7 mouse cellular contexts compared by ENCODE assay signal in the genomic region with DNA sequence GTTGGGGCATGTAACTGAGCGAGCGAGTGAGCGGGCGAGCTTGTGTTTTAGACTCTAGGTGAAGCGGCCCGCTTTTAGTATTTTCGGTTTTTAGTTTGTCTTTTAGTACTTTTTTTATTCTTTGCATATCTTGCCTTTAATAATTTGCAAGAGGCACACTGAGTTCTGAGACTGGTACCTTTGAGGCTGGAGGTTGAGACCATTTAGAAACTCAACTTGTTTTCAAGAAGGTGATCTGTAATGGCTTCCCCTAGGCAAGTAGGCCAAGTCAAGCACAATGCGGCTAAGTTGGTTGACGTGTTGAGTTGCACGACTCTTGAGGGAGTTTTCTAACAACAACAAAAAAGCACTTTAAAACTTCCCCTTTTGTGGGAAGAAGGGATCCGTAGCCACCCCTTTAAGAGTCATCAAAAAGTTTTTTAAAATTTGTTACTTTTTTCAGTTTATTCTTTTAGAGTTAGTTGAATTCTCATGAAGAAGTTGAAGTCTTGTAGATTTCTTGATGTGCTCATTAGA. TPM values are rescaled to one million over a fixed set of nuclear protein-coding genes. Genes with fewer than 3 reads are reported as not detected.
DNase-seq lines count a peak whose midpoint lies in the region; ATAC-seq and TF ChIP-seq lines count a peak whose summit lies in the region.

No protein-coding gene starts in this region.

- DNase-seq in limb, embryonic 14.5 days (ENCODE audit: low spot score), result peak; percentile 24
- peak; percentile 20 to 40 for DNase-seq in natural killer cell, adult 2 months (ENCODE audit: low spot score in 2 of 2)
- no peak for DNase-seq in left cerebral cortex, adult 18-20 months (ENCODE audit: low spot score in 2 of 2)

- no peak for TF ChIP-seq POLR2A in limb, embryonic 14.5 days (IDR thresholded peaks at IDR 0.05; ENCODE audit: borderline replicate concordance, extremely low read depth, insufficient read depth, insufficient read length)

- peak overlapping the region; percentile 68 for H3K4me3 ChIP-seq in C2C12 (ENCODE audit: insufficient read depth, poor library complexity, severe bottlenecking)
- H3K4me3 ChIP-seq in E14TG2a.4 (replicated peaks; ENCODE audit: low read length), result peak overlapping the region; percentile 93
- peak overlapping the region; percentile 80 for H3K4me3 ChIP-seq in forebrain, embryonic 13.5 days
- H3K4me3 ChIP-seq in limb, embryonic 14.5 days (replicated peaks; ENCODE audit: low read length), result peak overlapping the region; percentile 95

- peak overlapping the region; percentile 69 for H3K4me2 ChIP-seq in forebrain, embryonic 13.5 days
- H3K4me2 ChIP-seq in limb, embryonic 14.5 days (replicated peaks; ENCODE audit: low read depth, low read length, severe bottlenecking), result peak overlapping the region; percentile 42

- no peaks in the 10 kb centered on the region for H3K9me3 ChIP-seq in E14TG2a.4 (ENCODE audit: low read length)
- H3K9me3 ChIP-seq in forebrain, embryonic 13.5 days (replicated peaks), result no peaks in the 10 kb centered on the region
- H3K9me3 ChIP-seq in limb, embryonic 14.5 days (ENCODE audit: control insufficient read depth, low read length), result no peaks in the 10 kb centered on the region

- H3K36me3 ChIP-seq in C2C12 (ENCODE audit: control insufficient read depth, insufficient read depth) (peaks cover 31% of the 10 kb centered on the region), E14TG2a.4 (ENCODE audit: insufficient read depth, low read length) (peaks cover 40% of the 10 kb centered on the region)
- peaks cover 34% of the 10 kb centered on the region for H3K36me3 ChIP-seq in forebrain, embryonic 13.5 days (ENCODE audit: poor library complexity, severe bottlenecking)
- peaks cover 39% of the 10 kb centered on the region for H3K36me3 ChIP-seq in limb, embryonic 14.5 days (ENCODE audit: control insufficient read depth, insufficient read depth, low read length)

- H3K4me1 ChIP-seq in E14TG2a.4 (replicated peaks; ENCODE audit: low read depth, low read length), result peaks cover 74% of the 10 kb centered on the region
- H3K4me1 ChIP-seq in forebrain, embryonic 13.5 days, result peaks cover 18% of the 10 kb centered on the region
- peaks cover 15% of the 10 kb centered on the region for H3K4me1 ChIP-seq in limb, embryonic 14.5 days (ENCODE audit: control insufficient read depth, insufficient read depth, low read length)

- WGBS in forebrain, embryonic 13.5 days, result under 1% methylated on average over 11 of the region's 11 CpGs
- WGBS in limb, embryonic 14.5 days, result 7% methylated on average over 11 of the region's 11 CpGs

- peak overlapping the region; percentile 87; the same call in 1 of the 2 replicates for H3K27ac ChIP-seq in forebrain, embryonic 13.5 days
- peak overlapping the region; percentile 98 for H3K27ac ChIP-seq in limb, embryonic 14.5 days (replicated peaks; ENCODE audit: low read depth, low read length)

- H3K79me3 ChIP-seq in C2C12 (ENCODE audit: low read depth), result peaks cover 49% of the 10 kb centered on the region

- TF ChIP-seq CTCF in C2C12 (IDR thresholded peaks at IDR 0.05; ENCODE audit: control insufficient read depth, insufficient read depth, insufficient read length), result no peak
- no peak for TF ChIP-seq CTCF in E14TG2a.4 (conservative IDR thresholded peaks at IDR 0.05; ENCODE audit: low read length)

- H3K27me3 ChIP-seq in C2C12 (ENCODE audit: control insufficient read depth, insufficient read depth, insufficient read length), result no peaks in the 10 kb centered on the region
- H3K27me3 ChIP-seq in E14TG2a.4 (ENCODE audit: insufficient read depth, low read length), result peaks cover 3% of the 10 kb centered on the region
- no peaks in the 10 kb centered on the region for H3K27me3 ChIP-seq in forebrain, embryonic 13.5 days
- no peaks in the 10 kb centered on the region for H3K27me3 ChIP-seq in limb, embryonic 14.5 days (ENCODE audit: control insufficient read depth, insufficient read depth, low read length)

- peak overlapping the region; percentile 89 for H3ac ChIP-seq in C2C12 (ENCODE audit: control insufficient read depth, insufficient read length, low read depth)

- H3K79me2 ChIP-seq in C2C12 (ENCODE audit: control insufficient read depth, insufficient read depth), result peaks cover 61% of the 10 kb centered on the region

- peak overlapping the region; percentile 85 for H3K9ac ChIP-seq in forebrain, embryonic 13.5 days
- peak overlapping the region; percentile 96 for H3K9ac ChIP-seq in limb, embryonic 14.5 days (ENCODE audit: low read depth, low read length, severe bottlenecking)

- ATAC-seq in forebrain, embryonic 13.5 days, result no peak
- ATAC-seq in limb, embryonic 14.5 days (ENCODE audit: low FRiP score, low read depth), result no peak
- no peak for ATAC-seq in megakaryocyte-erythroid progenitor cell, adult 5-6 weeks (replicated peaks; ENCODE audit: low FRiP score, low TSS enrichment, poor library complexity, severe bottlenecking)

TF ChIP-seq in C2C12, 6 proteins besides CTCF, POLR2A, EP300 and RAD21:
- TF ChIP-seq MYOG (IDR thresholded peaks at IDR 0.05; ENCODE audit: control insufficient read depth, extremely low read depth, insufficient read length) (no peak), USF1 (IDR thresholded peaks at IDR 0.05; ENCODE audit: low read depth) (no peak), MAX (IDR thresholded peaks at IDR 0.05) (no peak), MYOD1 (IDR thresholded peaks at IDR 0.05; ENCODE audit: control insufficient read depth, insufficient read length, low read depth) (no peak), FOSL1 (IDR thresholded peaks at IDR 0.05; ENCODE audit: insufficient read depth, low read length, poor library complexity, severe bottlenecking) (no peak), CEBPB (IDR thresholded peaks at IDR 0.05; ENCODE audit: low read depth) (no peak)

RNA-seq across cellular contexts. Expression of a gene that starts 1.7 kb away (rescaled TPM):
- polyA plus RNA-seq in C2C12 (2012; fragmentation: generic; extraction: Trizol), result 7.1 TPM
- polyA plus RNA-seq in forebrain, embryonic 13.5 days (2015; fragmentation: Nextera tagmentation; extraction: Ambion mirVana), result 11.1 and 13.1 TPM in 2 replicates
- 27.9 and 28.2 TPM in 2 replicates for polyA plus RNA-seq in limb, embryonic 14.5 days (2012; rRNA removed)
- polyA plus RNA-seq in limb, embryonic 14.5 days (2014; fragmentation: Nextera tagmentation; extraction: Ambion mirVana), result 47.0 and 58.2 TPM in 2 replicates
- 19.0 and 24.9 TPM in 2 replicates for total RNA-seq in megakaryocyte-erythroid progenitor cell, adult 5-6 weeks (2014; fragmentation: Nextera tagmentation)
- 39.5 and 44.0 TPM in 2 replicates for total RNA-seq in megakaryocyte-erythroid progenitor cell, adult 5-6 weeks (2017)
- 1 to 10 TPM; 3.5 to 3.6 TPM for total RNA-seq in left cerebral cortex, adult 18-20 months (2021)

RNA-seq across cellular contexts. Expression of a gene that starts 42.9 kb away (rescaled TPM):
- 33.4 TPM for polyA plus RNA-seq in C2C12 (2012; fragmentation: generic; extraction: Trizol)
- 33.8 and 35.8 TPM in 2 replicates for polyA plus RNA-seq in forebrain, embryonic 13.5 days (2015; fragmentation: Nextera tagmentation; extraction: Ambion mirVana)
- polyA plus RNA-seq in limb, embryonic 14.5 days (2012; rRNA removed), result 19.2 and 19.6 TPM in 2 replicates
- 23.7 and 25.9 TPM in 2 replicates for polyA plus RNA-seq in limb, embryonic 14.5 days (2014; fragmentation: Nextera tagmentation; extraction: Ambion mirVana)
- total RNA-seq in megakaryocyte-erythroid progenitor cell, adult 5-6 weeks (2014; fragmentation: Nextera tagmentation), result 76.9 and 79.7 TPM in 2 replicates
- 40.8 and 45.1 TPM in 2 replicates for total RNA-seq in megakaryocyte-erythroid progenitor cell, adult 5-6 weeks (2017)
- 10 to 100 TPM; 21.2 to 23.1 TPM for total RNA-seq in left cerebral cortex, adult 18-20 months (2021)

RNA-seq across cellular contexts. Expression of a gene that starts 43.0 kb away (rescaled TPM):
- polyA plus RNA-seq in C2C12 (2012; fragmentation: generic; extraction: Trizol), result 24.3 TPM
- 82.5 and 87.1 TPM in 2 replicates for polyA plus RNA-seq in forebrain, embryonic 13.5 days (2015; fragmentation: Nextera tagmentation; extraction: Ambion mirVana)
- polyA plus RNA-seq in limb, embryonic 14.5 days (2012; rRNA removed), result 37.7 and 44.8 TPM in 2 replicates
- polyA plus RNA-seq in limb, embryonic 14.5 days (2014; fragmentation: Nextera tagmentation; extraction: Ambion mirVana), result 56.6 and 61.0 TPM in 2 replicates
- total RNA-seq in megakaryocyte-erythroid progenitor cell, adult 5-6 weeks (2014; fragmentation: Nextera tagmentation), result 104 and 110 TPM in 2 replicates
- 195 TPM in 2 replicates for total RNA-seq in megakaryocyte-erythroid progenitor cell, adult 5-6 weeks (2017)
- total RNA-seq in left cerebral cortex, adult 18-20 months (2021), result 10 to 100 TPM; 44.0 to 45.3 TPM

RNA-seq across cellular contexts. Expression of a gene that starts 55.7 kb away (rescaled TPM):
- not detected for polyA plus RNA-seq in C2C12 (2012; fragmentation: generic; extraction: Trizol)
- polyA plus RNA-seq in forebrain, embryonic 13.5 days (2015; fragmentation: Nextera tagmentation; extraction: Ambion mirVana), result 0.94 and 1.4 TPM in 2 replicates
- polyA plus RNA-seq in limb, embryonic 14.5 days (2012; rRNA removed), result 4.6 TPM in 2 replicates
- 3.7 and 3.8 TPM in 2 replicates for polyA plus RNA-seq in limb, embryonic 14.5 days (2014; fragmentation: Nextera tagmentation; extraction: Ambion mirVana)
- total RNA-seq in megakaryocyte-erythroid progenitor cell, adult 5-6 weeks (2014; fragmentation: Nextera tagmentation), result not detected in 2 replicates
- total RNA-seq in megakaryocyte-erythroid progenitor cell, adult 5-6 weeks (2017), result not detected in 2 replicates
- not detected for total RNA-seq in left cerebral cortex, adult 18-20 months (2021)

Comparison
In these comparisons a context has a peak if more than half of its experiments do, and no peak if none do; other contexts are left out.
1. DNase-seq: peak in limb, embryonic 14.5 days (single experiment) and natural killer cell, adult 2 months (2 of 2); none in left cerebral cortex, adult 18-20 months (0 of 2).
2. Peak in every context shown above with its lines, with median percentiles within 50 percentile points of each other: H3K4me3 ChIP-seq.